Mouse (Mus musculus) CD4-positive helper T cell, adult 2 months (primary cell): ENCODE measurements at regions not wholly inside any gene's neighbourhood (a gene's known extent, or its start where the extent isn't known, plus 50 kb on each side); places are given as distances from the start of the nearest gene placed in this dataset.

Experiments used
- DNase-seq: peaks from one replicate; pipeline ENCODE4 v3.0.0-alpha.2; 2012; ENCODE audit warnings: low read depth, missing footprints, low spot score

DNA sequence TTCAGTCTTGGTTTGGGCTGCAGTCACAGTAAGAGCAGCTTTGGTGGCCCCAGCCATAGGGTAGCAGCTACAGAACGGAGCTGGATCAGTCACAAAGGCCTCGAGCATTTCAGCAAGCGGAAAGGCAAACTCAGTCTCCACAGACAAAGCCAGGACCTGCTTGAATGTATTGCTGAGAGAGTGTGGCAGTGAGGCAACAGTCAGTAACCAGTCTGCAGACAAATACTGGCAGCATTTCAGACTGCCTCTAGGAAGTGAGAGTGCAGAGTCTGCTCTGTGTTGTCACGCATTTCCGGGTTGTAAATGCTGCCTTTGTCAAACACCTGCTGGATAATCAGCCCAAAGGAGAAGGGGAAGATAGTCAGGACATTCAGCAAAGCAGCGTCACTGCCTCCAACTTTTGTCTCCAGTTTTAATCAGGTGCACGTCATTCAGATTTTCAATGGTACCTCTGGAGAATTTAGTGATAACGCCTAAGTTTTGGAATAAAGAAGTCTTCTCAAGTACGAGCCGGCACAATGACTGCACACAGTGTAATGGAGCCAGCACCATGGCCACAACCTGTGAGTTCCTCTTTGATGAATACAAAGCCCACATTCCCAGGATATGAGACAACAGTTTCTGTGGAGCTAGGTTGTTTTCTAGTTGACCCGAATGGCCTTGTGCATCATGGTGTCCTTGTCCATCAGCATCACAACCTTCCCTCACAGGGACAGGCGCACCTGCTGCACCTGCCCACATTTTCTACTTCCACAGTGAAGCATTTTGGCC, 224.3 kb upstream of the Tmem161b start:
- DNase-seq: no peak

DNA sequence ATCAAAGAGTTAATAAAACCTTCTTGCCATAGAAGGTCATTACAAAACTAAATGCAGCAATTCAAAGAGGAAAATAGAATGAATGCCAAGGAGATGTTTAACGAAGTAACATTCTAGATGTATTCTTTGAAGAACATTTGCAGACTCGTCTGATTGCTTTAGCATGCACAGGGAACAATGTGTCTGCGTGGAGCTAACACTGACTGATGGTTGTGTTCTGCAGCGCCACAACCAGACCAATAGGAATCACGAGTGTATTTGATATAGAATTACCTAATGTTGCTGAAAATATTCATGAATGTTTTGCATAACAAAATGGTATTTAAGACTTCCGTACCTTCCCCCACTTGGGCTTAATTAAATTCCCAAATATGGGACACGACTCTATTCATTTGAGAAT, 200.3 kb upstream of the Tmem161b start:
- no peak for DNase-seq

DNA sequence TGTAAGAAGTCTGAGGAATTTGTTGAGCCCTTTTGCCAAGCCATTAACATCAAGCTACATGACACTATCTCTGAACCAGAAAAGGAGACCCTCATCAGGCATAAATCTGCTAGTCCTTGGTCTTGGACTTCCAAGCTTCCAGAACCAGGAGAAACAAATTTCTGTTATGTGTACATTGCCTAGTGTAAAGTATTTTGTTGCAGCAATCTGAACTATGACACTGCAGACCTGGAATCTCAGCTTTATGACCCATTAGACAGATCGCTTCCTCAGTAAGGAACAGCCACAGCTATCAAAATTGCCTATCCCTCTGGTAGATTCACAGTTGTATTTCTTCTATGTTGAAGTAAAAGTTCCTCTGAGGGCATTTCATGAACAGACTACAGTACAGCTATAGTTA, 199.1 kb upstream of the Tmem161b start:
- DNase-seq: no peak

DNA sequence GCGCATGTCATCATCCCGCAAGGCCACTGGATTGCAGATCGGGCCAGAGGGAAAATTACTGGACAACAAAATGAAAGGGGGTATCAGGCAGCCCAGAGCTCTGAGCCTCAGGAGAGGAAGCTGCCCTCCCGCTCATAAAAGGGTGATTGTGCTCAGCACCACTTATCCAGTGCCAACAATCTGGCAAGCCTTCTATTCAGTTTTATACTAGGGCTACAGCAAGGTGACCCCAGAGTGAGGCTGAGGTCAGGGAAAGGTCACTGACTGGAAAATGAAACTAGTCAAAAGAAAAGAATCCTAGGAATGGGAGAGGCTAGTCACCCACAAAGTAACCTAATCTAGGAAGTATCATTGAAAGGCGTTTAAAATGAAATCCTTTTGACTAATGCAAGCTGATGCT, 198.5 kb upstream of the Tmem161b start:
- DNase-seq: no peak

DNA sequence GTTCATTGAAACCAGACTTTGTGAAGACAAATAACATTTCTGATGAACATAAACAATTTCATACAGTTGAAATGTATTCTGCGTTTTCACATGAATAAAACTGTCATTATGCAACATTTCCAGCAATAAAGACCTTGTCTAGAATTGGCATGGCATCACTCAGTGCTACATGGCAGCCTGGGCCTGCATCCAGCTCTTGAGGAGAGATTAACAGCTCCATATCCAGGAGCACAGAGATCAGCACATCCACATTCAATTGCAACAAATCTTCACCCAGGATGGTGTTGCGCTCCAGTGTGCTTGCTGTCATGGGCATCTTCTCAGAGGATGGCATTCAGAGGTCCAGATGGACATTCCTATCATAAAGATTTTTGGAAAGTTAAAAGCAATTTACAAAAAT, 196.7 kb upstream of the Tmem161b start:
- no peak for DNase-seq

DNA sequence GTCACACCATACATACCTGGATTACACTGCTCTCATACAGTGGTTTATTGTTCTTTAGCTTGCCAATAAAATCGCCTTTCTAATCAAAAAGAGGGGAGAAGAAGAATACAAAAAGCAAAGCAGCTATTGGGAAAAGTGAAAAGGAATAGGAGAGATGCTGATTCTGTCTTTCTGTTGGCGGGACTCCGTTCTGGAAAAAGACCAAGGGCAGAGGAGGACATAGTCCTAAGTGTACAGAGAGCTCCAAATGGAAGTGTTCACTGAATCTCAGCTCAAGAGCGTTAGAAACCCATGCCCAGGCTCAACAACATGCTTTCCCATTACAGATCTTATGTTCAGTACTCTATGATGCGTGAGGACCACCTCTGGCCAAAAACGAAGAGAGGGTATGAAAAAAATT, 174.4 kb upstream of the Tmem161b start:
- no peak for DNase-seq

DNA sequence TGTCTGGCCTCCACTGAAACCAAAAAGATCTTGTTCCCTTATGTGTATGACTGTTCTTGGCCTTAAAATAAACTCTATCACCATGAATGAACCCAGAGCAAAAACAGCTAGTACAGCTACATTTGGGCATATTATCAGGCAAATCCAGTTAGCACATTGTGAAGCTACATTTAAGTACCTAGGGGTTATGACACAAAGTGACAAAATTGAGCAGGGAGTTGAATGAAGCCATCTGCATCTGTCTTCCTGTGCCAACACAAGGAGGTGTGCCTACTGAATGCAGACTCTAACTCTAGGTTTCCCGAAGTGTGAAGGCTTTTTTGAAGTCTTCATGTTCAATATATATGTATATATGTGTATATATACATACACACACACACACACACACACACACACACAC, 169.9 kb upstream of the Tmem161b start:
- DNase-seq: no peak

DNA sequence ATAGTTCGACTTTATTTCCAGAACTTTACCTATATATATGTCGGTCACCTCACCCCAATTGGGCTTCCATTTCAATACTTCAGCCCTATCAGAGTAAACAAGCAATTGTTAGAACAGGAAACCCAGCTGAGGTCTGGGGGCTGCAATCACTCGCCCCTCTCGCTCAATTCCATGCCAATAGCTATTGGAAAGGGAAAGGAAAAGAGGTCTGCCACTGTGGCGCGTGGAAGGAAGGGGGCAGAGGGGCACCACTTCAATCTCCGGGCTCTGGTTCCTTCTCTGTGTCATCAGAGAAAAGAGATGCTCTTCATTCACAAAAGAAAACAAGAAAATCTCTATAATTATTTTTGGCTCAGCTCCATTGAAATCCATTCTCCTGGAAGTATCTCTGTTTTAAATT, 167.1 kb upstream of the Tmem161b start:
- DNase-seq: no peak

DNA sequence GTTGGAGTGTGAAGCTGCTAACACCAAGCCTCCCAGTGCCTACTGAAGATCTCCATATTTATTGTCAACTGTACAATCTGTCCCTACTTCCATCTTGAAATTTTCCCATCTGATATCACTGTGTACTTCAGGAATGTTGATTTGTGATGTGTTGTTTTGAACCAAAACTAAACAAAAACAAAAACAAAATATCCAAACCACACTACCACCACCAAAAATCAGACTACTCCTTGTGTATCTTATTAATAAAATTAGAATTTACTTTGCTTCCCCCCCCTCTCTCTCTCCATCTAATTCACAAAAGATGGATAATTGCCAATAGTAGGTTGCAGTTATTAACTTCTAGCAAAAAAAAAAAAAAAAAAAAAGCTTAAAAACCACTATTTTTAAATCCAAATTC, 166.5 kb upstream of the Tmem161b start:
- no peak for DNase-seq

DNA sequence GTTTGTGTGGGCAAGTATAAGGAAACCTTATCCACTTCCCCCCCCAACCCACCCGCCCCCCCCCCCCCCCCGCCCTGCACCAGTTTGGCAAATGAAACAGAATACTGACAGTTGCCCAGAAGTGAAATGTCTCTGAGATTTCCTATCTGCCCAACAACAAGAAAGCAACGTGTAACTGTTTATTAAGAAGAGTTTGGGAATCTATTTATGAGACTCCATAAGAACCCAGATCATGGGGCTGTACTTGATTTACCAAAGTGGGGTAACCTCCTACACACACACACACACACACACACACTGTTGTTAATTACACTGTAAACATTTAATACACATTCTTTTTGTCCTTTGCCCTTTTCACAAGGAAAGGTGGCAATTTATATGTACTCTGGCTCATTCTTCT, 165.6 kb upstream of the Tmem161b start:
- no peak for DNase-seq

DNA sequence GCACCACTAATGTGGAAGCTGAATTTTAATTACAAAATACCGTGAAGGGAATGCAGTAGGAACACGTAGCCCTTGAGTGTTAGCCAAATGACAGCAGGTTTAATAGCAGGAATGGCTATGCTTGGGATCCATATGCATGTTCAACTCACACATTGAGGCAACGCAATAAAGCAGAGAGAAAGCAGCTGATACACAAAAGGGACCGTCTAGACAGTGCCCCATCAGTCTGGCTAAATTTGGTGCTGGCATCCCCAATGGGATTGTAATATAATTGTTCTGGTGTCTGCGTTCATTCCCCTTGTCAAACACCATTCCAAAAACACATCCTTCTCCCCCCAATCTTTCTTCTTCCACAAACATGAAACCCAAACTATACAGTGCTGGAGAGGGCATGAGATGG, 165.1 kb upstream of the Tmem161b start:
- no peak for DNase-seq

DNA sequence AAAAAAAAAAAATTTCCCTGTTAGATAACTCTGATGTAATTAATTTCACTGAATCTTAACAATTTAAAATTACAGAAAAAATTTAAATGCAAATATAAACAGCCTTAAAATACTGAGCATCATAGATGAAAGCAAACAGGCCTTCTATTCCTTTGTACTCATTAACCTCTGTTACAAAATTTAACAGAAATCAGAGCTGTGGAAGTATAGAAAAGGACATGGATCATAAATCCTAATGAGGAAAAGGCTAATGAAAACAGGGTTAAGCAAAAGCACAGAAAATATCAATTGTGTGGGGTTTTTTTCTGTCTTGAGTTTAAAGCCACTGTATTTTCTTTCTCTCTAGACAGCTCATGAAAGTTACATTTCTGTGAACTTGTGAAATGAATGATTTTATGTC, 164.6 kb upstream of the Tmem161b start:
- no peak for DNase-seq

DNA sequence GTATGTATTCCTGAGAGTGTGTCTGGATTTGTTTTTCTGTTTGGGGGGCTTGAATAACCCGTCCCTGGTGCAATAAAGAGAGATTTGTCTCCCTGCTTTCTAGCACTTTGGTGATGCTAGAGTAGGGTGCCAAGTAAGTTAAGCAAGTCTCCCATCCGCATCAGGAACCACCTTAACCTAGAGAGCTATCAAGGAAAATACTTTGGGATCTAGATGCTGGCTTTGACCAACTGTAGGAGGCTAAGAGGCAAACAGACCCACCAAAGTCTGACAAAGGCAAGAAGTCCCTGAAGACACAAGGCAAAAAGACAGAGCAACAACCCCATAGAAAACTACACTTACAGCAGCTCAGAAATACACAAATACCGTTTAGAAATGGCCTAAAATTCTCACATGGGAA, 163.8 kb upstream of the Tmem161b start:
- DNase-seq: no peak

DNA sequence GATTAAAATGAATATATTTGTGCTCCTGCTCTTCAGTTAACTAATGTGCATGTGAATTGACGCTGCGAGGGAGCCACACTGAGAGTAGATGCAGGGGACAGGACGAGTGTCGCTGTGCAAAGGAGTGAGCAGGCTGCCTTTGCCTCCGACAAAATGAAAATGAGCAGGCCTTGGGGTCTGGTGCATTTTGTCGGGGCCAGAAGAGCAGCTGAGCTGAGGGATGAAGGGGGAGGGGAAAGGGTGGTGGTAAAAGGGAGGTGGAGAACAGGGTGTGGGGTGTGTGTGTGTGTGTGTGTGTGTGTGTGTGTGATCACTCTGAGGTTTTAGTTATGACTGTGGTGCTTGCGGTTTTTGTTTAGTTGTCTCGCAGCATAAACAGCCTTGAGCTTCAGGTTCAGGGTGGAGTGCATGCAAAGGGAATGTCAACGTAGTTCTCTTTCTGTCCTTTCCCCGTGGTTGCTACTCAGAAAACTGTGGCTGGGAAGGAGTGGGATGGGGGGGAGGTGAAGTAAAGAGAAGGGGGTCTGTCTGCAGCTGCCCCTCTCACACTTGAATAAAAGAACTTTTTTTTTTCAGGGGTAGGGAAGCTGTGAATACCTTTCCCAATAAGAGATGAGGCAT, 163.0 kb upstream of the Tmem161b start:
- DNase-seq: no peak

DNA sequence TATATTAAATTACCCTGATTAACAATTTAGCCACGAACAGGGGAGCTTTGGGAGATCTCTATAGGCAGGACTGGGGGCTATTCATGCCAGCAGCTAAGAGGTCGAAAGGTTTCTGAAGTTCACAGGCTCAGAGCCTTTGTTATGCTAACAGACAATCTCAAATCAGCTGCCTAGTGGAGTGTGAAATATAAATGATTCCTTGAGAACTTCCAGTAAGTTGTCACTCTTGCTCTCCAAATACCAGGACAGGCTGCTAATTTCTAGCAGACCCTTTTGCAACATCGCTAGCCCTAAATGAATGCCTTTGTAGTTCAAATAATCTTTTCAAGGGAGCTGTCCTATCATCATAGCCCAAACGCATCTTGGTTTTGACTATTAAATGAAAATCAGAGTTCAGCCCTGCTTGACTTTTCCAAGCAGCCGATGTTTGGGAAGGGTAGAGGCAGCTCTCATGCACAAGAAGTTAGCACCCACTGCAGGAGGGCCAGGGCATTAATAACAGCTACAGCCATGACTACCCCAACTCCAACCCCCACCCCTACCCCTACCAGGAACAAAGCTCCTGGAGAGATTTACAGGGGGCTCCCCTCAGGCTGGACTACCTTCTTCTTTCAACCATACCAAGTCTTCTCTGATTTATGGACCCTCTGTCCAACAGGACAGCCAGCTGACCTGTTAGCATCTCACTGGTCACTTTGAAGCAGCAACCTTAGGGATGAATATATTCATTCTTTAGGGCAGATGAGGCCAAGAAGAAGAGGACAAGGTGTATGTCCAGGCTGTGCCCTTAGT, 162.2 kb upstream of the Tmem161b start:
- no peak for DNase-seq

DNA sequence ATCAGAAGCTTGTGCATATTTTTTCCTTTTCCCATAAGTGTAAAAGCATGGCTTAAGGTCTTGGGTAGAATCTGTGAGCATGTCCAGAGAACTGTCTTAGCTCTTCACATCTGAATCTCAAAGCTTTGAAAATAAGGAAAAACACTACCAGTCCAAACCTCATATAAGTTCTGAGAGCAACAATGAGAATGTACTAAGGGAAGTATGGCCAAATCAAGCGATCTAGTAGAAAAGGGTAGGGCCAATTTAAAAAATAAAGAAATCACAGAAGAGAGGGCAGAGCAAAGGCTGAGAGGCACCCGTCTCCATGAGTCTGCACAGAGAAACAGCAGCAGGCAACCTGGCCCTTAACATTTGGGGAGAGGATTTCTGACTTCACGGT, 161.7 kb upstream of the Tmem161b start:
- no peak for DNase-seq

DNA sequence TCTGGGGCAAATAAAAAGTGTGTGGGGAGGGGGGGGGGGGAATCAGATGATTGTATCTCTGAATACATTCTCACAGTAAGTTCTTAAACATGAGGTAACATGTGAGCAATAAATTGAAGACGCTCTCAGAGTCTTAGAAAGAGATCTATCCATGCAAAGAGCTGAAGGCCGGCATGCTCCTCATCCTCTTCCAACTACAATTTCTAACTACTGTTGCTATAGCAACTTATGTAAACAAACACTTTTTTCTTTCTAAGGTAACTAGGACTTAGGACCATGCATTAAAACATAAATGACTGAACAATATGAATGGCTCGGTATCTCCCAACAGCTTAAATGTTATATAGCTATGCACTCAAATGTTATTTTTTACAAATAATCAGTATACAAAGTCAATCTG, 161.2 kb upstream of the Tmem161b start:
- DNase-seq: no peak

DNA sequence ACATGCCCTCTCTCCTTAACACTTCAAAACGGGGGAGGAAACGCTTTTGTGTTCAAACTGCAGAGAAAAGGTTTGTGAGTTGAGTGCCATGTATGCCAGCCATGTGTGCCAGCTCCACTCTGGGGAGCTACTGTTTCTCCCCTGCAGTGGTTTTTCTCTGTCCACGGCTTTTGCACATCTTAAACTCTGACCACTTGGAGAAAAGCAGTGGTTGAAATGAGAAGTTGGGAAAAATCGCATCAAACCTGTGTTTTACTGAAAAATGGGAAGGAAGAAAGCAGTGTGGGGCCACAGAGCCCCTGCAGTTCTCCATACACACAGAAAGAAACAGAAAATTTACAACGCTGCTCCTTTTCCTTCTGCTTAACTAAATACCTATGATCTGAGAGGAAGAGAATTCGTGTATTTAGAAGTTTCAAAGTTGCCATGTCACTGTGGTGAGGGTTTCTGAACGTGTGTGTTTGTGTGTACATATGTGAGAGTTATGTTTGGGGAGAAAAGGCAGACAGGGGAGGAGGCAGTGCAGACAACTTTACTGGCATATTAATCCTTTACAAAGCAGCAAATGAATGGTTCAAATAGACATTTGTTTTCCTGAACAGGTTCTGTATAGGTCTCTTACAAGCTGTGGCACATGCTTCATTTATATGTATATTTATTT, 160.1 kb upstream of the Tmem161b start:
- DNase-seq: no peak

DNA sequence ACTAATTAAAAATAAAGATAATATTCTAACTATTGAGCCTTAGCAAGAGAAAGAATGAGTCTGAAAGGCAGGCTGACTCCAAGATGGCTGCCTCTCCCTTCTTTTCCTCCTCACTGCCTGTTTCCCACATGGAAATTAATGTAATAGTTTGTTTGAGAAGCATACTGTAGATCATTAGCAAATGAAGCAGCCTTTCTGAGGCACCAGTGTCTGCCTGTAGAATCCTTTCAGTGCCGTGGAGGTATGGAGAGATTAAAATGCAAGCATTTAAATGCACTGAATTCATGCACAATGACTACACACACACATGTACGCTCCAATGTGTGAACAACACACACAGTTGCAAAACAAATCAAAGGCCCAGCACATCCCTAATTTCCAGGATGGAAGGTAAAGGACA, 159.5 kb upstream of the Tmem161b start:
- no peak for DNase-seq

DNA sequence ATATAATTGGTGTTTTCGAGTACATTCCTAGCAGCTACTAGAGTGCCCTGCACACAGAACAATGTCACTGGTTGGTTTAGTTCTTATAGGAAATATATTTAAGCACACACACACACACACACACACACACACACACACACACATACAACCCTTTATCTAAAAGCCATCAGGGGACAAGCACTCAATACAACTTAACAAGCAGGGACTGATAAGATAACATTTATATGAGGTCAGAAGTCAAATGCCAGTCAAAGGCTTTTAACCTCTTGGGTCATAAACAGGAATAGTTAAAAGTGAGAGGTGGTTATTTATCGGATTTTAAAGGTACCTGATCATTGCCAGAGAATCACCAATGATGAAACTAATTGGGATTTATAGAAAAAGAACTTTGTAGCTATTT, 158.7 kb upstream of the Tmem161b start:
- DNase-seq: no peak

DNA sequence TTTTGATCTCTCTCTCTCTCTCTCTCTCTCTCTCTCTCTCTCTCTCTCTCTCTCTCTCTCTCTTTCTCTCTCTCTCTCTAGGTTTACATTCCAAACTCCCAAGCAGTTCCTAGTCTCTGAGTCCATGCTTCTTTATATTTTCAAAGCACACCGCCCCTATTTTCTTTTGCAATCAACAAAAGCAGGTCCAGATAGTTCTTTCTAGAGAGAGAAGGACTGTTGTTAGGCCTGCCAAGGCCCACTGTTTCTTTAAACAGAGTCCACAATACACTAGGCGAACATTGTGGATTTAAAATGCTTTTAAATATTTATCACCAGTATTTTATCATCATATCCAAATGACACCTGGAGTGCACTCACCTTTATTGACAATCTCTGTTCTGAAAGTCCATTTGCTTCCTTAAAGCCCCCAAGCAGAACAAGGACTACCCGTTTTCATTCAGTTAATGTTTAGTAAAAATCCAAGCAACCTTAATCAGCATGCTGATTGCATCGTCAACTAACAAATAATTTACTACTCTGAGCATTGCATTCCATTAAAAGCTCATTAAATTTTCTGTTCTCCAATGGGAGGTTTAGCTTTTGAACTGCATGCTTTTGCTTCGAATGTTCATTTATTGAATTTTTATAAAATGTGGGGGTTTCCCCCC, 157.7 kb upstream of the Tmem161b start:
- no peak for DNase-seq
